In the genomic region with DNA sequence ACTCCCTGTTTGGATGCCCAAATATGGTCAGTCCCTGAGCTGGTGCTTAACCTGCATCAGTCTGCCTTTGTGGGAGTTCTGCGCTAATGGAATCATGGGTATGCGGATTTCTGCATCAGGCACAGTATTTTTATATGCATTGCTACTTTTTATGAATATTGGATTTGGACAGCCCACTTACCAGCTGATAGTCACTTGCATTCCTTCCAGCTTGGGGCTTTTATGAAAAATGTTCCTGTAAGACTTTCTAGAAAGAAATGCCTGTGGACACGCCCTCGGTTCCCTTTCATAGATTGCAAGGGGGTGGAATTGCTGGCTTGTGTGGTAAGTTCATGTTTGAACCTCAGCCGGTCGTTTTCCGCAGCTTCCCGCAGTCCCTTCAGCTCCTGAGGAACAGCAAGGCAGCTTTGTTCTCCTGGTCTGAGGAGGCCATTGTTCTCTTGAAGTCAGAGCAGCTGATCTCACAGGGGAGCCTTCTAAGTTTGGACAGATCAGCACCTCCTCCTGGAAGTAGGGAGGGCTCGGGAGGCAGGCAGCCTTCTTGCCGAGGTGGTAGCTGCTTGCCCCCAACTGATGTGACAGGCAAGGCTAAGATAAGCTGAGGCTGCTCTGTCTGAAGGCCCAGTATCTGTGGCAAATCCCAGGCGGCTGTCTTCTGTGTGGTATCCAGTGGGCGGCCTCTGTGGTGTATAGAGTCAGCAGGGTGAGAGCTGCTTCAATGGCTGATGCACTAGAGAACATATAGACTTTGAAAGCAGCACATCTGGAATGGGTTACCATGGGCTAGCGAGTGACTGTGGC, we compare ENCODE assay signal across 8 mouse cellular contexts.
DNase-seq lines count a peak whose midpoint lies in the region; ATAC-seq and TF ChIP-seq lines count a peak whose summit lies in the region.

No protein-coding gene starts in this region.

- H3K9ac ChIP-seq in heart, embryonic 11.5 days (ENCODE audit: low read depth, low read length) = no peak overlapping the region; the same call in 1 of the 2 replicates
- peak overlapping the region; percentile 25; the same call in 1 of the 2 replicates for H3K9ac ChIP-seq in limb, embryonic 13.5 days

- H3K36me3 ChIP-seq in heart, embryonic 11.5 days (ENCODE audit: control insufficient read depth, insufficient read depth, low read length) = no peaks in the 10 kb centered on the region
- no peaks in the 10 kb centered on the region for H3K36me3 ChIP-seq in limb, embryonic 13.5 days

- H3K4me2 ChIP-seq in heart, embryonic 11.5 days = peak overlapping the region; percentile 25; the same call in 1 of the 2 replicates
- H3K4me2 ChIP-seq in limb, embryonic 13.5 days (replicated peaks) = peak overlapping the region; percentile 34

- H3K4me1 ChIP-seq in heart, embryonic 11.5 days (ENCODE audit: control insufficient read depth, insufficient read depth, low read length) = peaks cover 20% of the 10 kb centered on the region
- H3K4me1 ChIP-seq in limb, embryonic 13.5 days = peaks cover 37% of the 10 kb centered on the region
- peaks cover 12% of the 10 kb centered on the region for H3K4me1 ChIP-seq in cerebellum, adult 2 months (ENCODE audit: control insufficient read depth, insufficient read depth, low read length)

- no peak for TF ChIP-seq POLR2A in cerebellum, adult 2 months (IDR thresholded peaks at IDR 0.05; ENCODE audit: borderline replicate concordance, insufficient read depth, low read length)

- no peak for TF ChIP-seq CTCF in cerebellum, adult 2 months (IDR thresholded peaks at IDR 0.05; ENCODE audit: borderline replicate concordance, insufficient read depth, low read depth, low read length)

- no peak for ATAC-seq in heart, embryonic 11.5 days (replicated peaks; ENCODE audit: insufficient number of reproducible peaks, low FRiP score, low TSS enrichment)
- ATAC-seq in limb, embryonic 13.5 days (ENCODE audit: low FRiP score, low read depth) = no peak

- H3K9me3 ChIP-seq in heart, embryonic 11.5 days (replicated peaks; ENCODE audit: control insufficient read depth, low read length) = no peaks in the 10 kb centered on the region
- no peaks in the 10 kb centered on the region for H3K9me3 ChIP-seq in limb, embryonic 13.5 days

- H3K4me3 ChIP-seq in heart, embryonic 11.5 days (ENCODE audit: low read depth, low read length) = no peak overlapping the region
- no peak overlapping the region for H3K4me3 ChIP-seq in limb, embryonic 13.5 days
- no peak overlapping the region for H3K4me3 ChIP-seq in cerebellum, adult 2 months (replicated peaks; ENCODE audit: insufficient read depth, low read depth, low read length)

- 20% methylated on average over 13 of the region's 13 CpGs for WGBS in heart, embryonic 11.5 days (ENCODE audit: insufficient replicate concordance)
- 27% methylated on average over 13 of the region's 13 CpGs for WGBS in limb, embryonic 13.5 days
- WGBS in cerebellum, adult 2 months = 58% methylated on average over 13 of the region's 13 CpGs

- H3K27me3 ChIP-seq in heart, embryonic 11.5 days (ENCODE audit: control insufficient read depth, insufficient read depth, low read length) = 0 out of 2 replicates have a peak, but pooled peaks cover 2% of the 10 kb centered on the region
- peaks cover 67% of the 10 kb centered on the region for H3K27me3 ChIP-seq in limb, embryonic 13.5 days
- H3K27me3 ChIP-seq in cerebellum, adult 2 months (ENCODE audit: control insufficient read depth, insufficient read depth, low read length) = no peaks in the 10 kb centered on the region

- peak overlapping the region; percentile 51; the same call in 1 of the 2 replicates for H3K27ac ChIP-seq in heart, embryonic 11.5 days (ENCODE audit: low read depth, low read length)
- H3K27ac ChIP-seq in limb, embryonic 13.5 days = peak overlapping the region; percentile 33; the same call in 1 of the 2 replicates
- no peak overlapping the region for H3K27ac ChIP-seq in cerebellum, adult 2 months (ENCODE audit: insufficient read depth, low read length)

- DNase-seq in heart, adult 8-10 months (ENCODE audit: low spot score) = no peak
- DNase-seq in right cerebral cortex, postnatal 36 days (ENCODE audit: low spot score in 2 of 2) = peak; percentile 31 to 39
- no peak for DNase-seq in right cerebral cortex, postnatal 10 days (ENCODE audit: low spot score in 2 of 2)
- DNase-seq in cerebellum, adult 18-20 months = no peak
- no peak for DNase-seq in thymus, postnatal 25 days
- no peak for DNase-seq in cerebellum, adult 2 months

Comparison
In these comparisons a context has a peak if more than half of its experiments do, and no peak if none do; other contexts are left out.
1. DNase-seq: peak in right cerebral cortex, postnatal 36 days (2 of 2); none in heart, adult 8-10 months (single experiment), right cerebral cortex, postnatal 10 days (0 of 2), cerebellum, adult 18-20 months (0 of 2), thymus, postnatal 25 days (single experiment) and cerebellum, adult 2 months (0 of 2).